10 mouse cellular contexts compared by ENCODE assay signal in the genomic region with DNA sequence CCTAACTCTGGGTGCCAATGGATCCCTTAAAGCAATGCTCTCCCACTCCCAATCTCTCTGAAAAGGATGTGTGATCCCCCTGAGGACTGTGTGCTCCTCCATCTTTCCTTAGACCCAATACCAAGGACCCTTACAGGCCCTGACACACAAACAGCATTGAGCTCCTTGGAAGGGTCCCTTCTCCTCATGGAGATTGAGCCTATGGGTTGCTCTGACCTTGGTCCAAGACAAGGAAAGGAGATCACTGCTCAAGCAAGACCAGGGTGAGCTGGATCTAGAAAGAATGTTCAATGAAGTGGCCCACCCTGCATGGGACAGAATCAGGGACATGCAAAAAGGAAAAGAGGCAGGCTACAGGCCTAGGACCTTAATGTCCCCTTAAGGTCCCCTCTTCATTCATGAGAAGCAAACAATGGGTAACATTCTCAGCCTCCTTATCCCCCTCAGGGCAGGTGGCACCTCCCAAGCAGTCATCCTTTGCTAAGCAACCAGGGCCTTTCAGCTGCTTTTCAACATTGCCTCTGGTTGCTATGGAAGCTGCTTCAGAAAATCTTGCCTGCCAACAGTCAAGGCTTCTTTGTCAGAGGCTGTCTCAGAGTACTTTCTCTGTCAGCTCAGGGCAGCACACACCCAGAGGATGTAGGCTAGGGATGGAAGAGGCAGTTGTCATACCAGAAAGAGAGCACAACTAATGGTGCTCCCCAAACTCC.
DNase-seq lines count a peak whose midpoint lies in the region; ATAC-seq and TF ChIP-seq lines count a peak whose summit lies in the region.
"Had no signal": no experiment of that assay in that cellular context is flagged by ENCODE, and none has a peak within 500 bp of the region (broad histone marks: within the 10 kb centered on the region; RNA-seq: fewer than 3 reads in every experiment).

No protein-coding gene starts in this region.

- H3K27ac ChIP-seq in forebrain, embryonic 16.5 days (ENCODE audit: low read length), result peak overlapping the region; percentile 1; the same call in 1 of the 2 replicates
- H3K27ac ChIP-seq in midbrain, postnatal 0 days (ENCODE audit: low read depth, low read length), result peak overlapping the region; percentile 70
- H3K27ac ChIP-seq in heart, embryonic 11.5 days (ENCODE audit: low read depth, low read length), result no peak overlapping the region
- H3K27ac ChIP-seq: embryonic facial prominence, embryonic 15.5 days had no signal

- DNase-seq in brain, embryonic 18.5 days (ENCODE audit: low read depth, low spot score), result peak; percentile 63
- peak; percentile 46 to 49 for DNase-seq in layer of hippocampus, postnatal 14 days (ENCODE audit: low spot score in 2 of 2)
- DNase-seq in midbrain, postnatal 0 days (ENCODE audit: low spot score), result peak; percentile 82
- no peak for DNase-seq in gastrocnemius, postnatal 10 days
- DNase-seq in kidney, adult 18-20 months, result no peak

- H3K9me3 ChIP-seq in forebrain, embryonic 16.5 days (ENCODE audit: control insufficient read depth, low read length), result no peaks in the 10 kb centered on the region
- H3K9me3 ChIP-seq in midbrain, postnatal 0 days (ENCODE audit: low read length), result no peaks in the 10 kb centered on the region
- H3K9me3 ChIP-seq in heart, embryonic 11.5 days (replicated peaks; ENCODE audit: control insufficient read depth, low read length), result no peaks in the 10 kb centered on the region
- H3K9me3 ChIP-seq: embryonic facial prominence, embryonic 15.5 days had no signal

- peak; percentile 90 for ATAC-seq in forebrain, embryonic 16.5 days
- ATAC-seq in midbrain, postnatal 0 days (ENCODE audit: low FRiP score), result peak; percentile 89
- no peak for ATAC-seq in cerebellum, adult (ENCODE audit: insufficient number of reproducible peaks, low FRiP score, low TSS enrichment)
- ATAC-seq in heart, embryonic 11.5 days (replicated peaks; ENCODE audit: insufficient number of reproducible peaks, low FRiP score, low TSS enrichment), result no peak
- ATAC-seq: lung, postnatal 0 days had no signal

- H3K9ac ChIP-seq in forebrain, embryonic 16.5 days (replicated peaks; ENCODE audit: low read depth, low read length), result no peak overlapping the region
- no peak overlapping the region for H3K9ac ChIP-seq in midbrain, postnatal 0 days (replicated peaks; ENCODE audit: low read length, poor library complexity, severe bottlenecking)
- no peak overlapping the region for H3K9ac ChIP-seq in heart, embryonic 11.5 days (ENCODE audit: low read depth, low read length)
- H3K9ac ChIP-seq: embryonic facial prominence, embryonic 15.5 days had no signal

- TF ChIP-seq CTCF in midbrain, postnatal 0 days (IDR thresholded peaks at IDR 0.05), result no peak

- peaks cover 11% of the 10 kb centered on the region for H3K4me1 ChIP-seq in forebrain, embryonic 16.5 days (replicated peaks; ENCODE audit: control insufficient read depth, insufficient read depth, low read length)
- peaks cover 7% of the 10 kb centered on the region; the same call in 1 of the 2 replicates for H3K4me1 ChIP-seq in midbrain, postnatal 0 days (ENCODE audit: insufficient read depth, low read length)
- no peaks in the 10 kb centered on the region for H3K4me1 ChIP-seq in heart, embryonic 11.5 days (ENCODE audit: control insufficient read depth, insufficient read depth, low read length)

- no peak overlapping the region for H3K4me3 ChIP-seq in forebrain, embryonic 16.5 days (replicated peaks; ENCODE audit: low read length)
- H3K4me3 ChIP-seq in midbrain, postnatal 0 days (ENCODE audit: low read depth, low read length), result no peak overlapping the region
- H3K4me3 ChIP-seq in heart, embryonic 11.5 days (ENCODE audit: low read depth, low read length), result no peak overlapping the region
- H3K4me3 ChIP-seq: embryonic facial prominence, embryonic 15.5 days had no signal

- no peaks in the 10 kb centered on the region for H3K27me3 ChIP-seq in forebrain, embryonic 16.5 days (replicated peaks; ENCODE audit: control insufficient read depth, insufficient read depth, low read length)
- no peaks in the 10 kb centered on the region for H3K27me3 ChIP-seq in midbrain, postnatal 0 days (ENCODE audit: insufficient read depth, low read length)
- no peaks in the 10 kb centered on the region for H3K27me3 ChIP-seq in heart, embryonic 11.5 days (ENCODE audit: control insufficient read depth, insufficient read depth, low read length)
- H3K27me3 ChIP-seq: embryonic facial prominence, embryonic 15.5 days had no signal

- H3K36me3 ChIP-seq in forebrain, embryonic 16.5 days (ENCODE audit: control insufficient read depth, insufficient read depth), result no peaks in the 10 kb centered on the region
- no peaks in the 10 kb centered on the region for H3K36me3 ChIP-seq in midbrain, postnatal 0 days (ENCODE audit: insufficient read depth, low read length)
- H3K36me3 ChIP-seq in heart, embryonic 11.5 days (ENCODE audit: control insufficient read depth, insufficient read depth, low read length), result no peaks in the 10 kb centered on the region
- H3K36me3 ChIP-seq: embryonic facial prominence, embryonic 15.5 days had no signal

- H3K4me2 ChIP-seq in forebrain, embryonic 16.5 days (ENCODE audit: low read length), result no peak overlapping the region
- no peak overlapping the region for H3K4me2 ChIP-seq in midbrain, postnatal 0 days (ENCODE audit: low read depth, low read length, poor library complexity, severe bottlenecking)
- no peak overlapping the region for H3K4me2 ChIP-seq in heart, embryonic 11.5 days
- H3K4me2 ChIP-seq: embryonic facial prominence, embryonic 15.5 days had no signal

Comparison
In these comparisons a context has a peak if more than half of its experiments do, and no peak if none do; other contexts are left out.
1. DNase-seq: peak in brain, embryonic 18.5 days (single experiment), layer of hippocampus, postnatal 14 days (2 of 2) and midbrain, postnatal 0 days (single experiment); none in gastrocnemius, postnatal 10 days (single experiment) and kidney, adult 18-20 months (single experiment).
2. ATAC-seq: peak in forebrain, embryonic 16.5 days (single experiment) and midbrain, postnatal 0 days (single experiment); none in cerebellum, adult (single experiment) and heart, embryonic 11.5 days (single experiment).